Mouse (Mus musculus): ENCODE measurements around the gene 1700061G19Rik.
A peak's percentile ranks its signal among the peaks of the same experiment; 100 is the strongest.

Gene 1700061G19Rik

DNA sequence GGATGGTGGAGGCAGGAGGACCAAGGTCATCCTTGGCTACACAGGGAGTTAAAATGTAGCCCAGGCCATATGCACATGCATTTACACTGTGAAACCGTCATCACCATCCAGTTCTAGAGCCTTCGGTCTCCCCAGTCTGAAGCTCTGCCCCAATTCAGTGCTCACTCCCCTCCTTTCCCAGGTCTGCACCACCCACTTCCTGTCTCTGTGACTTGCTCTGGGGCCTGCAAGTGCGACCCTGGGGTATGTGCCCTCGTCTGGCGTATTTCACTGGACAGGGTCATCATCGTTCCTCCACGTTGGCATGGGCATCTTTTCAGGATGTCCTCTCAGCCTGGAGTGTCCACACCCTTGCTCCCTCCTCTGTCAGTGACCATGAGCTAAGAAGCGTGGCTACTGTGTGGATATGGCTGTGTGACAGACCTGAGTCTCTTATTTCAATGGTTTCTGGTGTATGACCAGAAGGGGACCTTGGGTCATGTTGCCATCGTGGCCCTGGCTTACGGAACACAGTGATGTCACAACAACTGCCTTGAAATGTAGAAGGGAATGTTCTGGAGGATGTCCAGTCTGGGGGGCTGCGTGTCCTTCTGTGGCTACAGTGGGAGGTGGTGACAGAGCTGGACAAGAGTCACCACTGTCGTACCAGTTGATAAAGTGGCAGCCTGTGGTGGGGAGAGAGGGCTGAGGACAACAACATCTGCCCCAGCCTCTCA, at the start of gene 1700061G19Rik:
Gene 1700061G19Rik (plus strand): TSS at position 542 of the 716 bp plus-strand sequence.
- DNase-seq: peak; percentile 64

DNA sequence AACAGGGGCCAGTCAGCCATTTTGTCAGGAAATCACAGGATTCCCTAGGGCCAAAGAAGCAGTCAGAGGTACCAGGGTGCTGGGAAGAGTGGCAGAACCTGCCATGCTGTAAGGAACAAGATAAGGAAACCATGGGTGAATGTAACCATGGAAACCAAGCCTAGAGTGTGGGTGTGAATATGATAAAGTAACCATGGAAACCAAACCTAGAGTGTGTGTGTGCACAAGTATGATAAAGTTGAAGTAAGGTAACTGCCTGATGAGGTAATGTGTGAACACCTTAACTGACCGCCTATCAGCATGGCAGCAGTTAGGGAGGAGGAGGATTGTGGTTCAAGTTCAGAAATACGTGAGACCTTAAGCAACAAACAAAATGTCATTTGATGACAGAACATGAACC, 48.6 kb upstream of the 1700061G19Rik start:
- DNase-seq: no peak

DNA sequence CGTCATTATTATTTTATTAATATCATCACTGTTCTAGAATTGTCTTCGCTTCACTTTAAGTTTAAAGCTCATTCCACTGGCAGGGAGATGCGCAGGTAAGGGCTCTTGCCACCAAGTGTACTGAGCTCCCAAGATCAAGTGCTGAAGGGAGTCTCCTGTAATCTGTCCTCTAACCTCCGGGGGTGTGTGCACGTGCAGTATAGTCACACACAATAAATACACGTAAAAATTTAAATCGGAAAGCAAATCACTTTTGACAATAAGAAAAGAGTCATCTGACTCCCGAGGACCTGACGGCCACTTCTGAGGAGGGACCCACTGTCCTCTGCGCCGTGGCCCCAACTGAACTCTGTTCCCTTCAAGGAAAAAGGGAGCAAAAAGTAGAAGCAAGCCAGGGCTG, 46.1 kb upstream of the 1700061G19Rik start:
- DNase-seq: no peak

GRCm38 (mm10) chr17:56829795-56830194, 45.5 kb upstream of the 1700061G19Rik start:
- DNase-seq: peak; percentile 22

GRCm38 (mm10) chr17:56830411-56831110, 44.7 kb upstream of the 1700061G19Rik start, which contains the start of gene Rfx2:
Gene Rfx2, minus strand, starts transcription at chr17:56831013.
- DNase-seq: no peak

- peak; percentile 99 for DNase-seq
These were observed 44.0 kb upstream of the 1700061G19Rik start for GRCm38 (mm10) chr17:56831111-56831816.

- DNase-seq: no peak
These were observed 42.4 kb upstream of the 1700061G19Rik start for GRCm38 (mm10) chr17:56832918-56833317.

GRCm38 (mm10) chr17:56833381-56833780, 41.9 kb upstream of the 1700061G19Rik start:
- DNase-seq: no peak

DNA sequence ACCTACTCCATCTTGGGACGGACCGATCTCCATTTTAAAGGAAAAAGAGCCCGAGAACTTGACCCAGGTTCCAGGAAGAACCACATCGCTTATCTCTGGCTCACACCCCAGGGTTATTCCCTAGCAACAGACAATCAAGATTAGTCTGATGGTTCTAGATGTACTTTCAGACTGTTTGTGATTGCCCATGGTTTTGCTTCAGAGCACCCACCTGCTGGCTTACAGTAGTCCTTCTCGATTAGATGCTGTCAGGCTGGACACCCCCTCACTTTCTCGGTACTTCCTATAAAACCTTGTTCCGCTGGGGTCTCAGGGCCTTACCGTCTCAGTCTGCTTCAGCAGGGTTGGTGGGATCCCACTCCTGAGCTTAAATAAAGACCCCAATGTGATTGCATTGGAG, 38.9 kb upstream of the 1700061G19Rik start:
- DNase-seq: no peak

DNA sequence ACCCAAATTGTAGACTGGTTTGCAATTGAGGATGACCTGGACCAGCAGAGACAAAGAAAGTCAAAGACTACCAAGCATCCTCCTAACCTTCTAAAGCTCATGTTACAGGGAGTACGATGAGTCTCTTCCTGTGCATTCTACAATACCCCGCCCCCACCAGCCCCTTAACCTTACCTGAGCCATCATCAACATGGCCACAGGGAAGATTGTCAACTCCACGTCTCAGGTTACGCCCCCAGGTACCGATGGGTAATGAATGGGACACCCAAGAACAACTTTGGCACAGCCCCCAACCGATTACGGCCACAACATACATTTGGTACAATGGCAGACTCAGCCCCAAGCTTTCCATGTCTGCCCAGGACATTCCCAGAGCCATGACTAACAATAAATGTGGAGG, 34.8 kb upstream of the 1700061G19Rik start:
- DNase-seq: no peak

DNA sequence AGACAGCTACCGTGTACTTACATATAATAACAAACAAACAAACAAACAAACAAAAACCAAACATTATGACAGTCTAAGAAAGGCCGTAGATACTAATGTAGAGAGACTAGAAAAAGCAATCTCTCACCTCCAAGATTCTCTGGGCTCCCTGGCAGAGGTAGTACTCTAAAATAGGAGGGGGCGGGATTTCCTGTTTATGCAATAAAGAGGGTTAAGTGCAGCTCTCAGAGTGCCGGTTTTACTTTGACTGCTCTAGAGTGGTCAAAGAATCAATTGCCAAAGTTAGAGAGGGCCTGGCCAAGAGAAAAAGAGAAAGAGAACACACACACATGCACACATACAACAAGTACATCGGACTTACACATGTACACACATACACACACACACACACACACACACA, 33.1 kb upstream of the 1700061G19Rik start:
- no peak for DNase-seq

- DNase-seq: peak; percentile 80
These were observed 31.6 kb upstream of the 1700061G19Rik start for GRCm38 (mm10) chr17:56843678-56844077.

DNA sequence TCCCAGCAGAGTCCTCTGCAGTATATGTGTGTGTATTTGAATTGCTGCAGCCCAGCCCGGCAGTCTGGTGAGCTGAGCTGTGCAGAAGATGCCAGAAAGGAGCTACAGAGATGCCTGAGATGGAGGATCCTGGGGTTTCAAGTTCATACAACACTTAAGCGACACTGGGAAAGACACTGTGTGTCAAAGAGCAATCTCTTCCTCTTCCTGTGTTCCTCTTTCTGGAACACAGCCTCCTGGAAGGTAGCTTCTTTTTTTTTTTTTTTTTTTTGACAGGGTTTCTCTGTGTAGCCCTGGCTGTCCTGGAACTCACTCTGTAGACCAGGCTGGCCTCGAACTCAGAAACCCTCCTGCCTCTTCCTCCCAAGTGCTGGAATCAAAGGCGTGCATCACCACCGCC, 26.5 kb upstream of the 1700061G19Rik start:
- no peak for DNase-seq

GRCm38 (mm10) chr17:56849710-56850109, 25.6 kb upstream of the 1700061G19Rik start:
- DNase-seq: no peak

DNA sequence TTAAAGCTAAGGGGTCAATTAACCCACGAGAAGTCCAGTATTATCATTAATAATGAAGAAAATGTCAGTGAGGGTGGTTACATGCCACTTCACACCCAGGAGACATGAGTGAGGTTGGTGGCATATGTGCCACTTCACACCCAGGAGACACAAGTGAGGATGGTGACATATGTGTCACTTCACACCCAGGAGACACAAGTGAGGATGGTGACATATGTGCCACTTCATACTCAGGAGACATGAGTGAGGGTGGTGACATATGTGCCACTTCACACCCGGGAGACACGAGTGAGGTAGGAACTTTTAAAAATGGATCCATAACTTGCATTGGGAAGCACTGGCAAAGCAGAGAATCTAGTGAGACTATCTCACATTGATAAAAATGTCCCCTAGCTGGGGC, 24.1 kb upstream of the 1700061G19Rik start:
- no peak for DNase-seq

- no peak for DNase-seq
These were observed 19.9 kb upstream of the 1700061G19Rik start for GRCm38 (mm10) chr17:56855421-56855820.

DNA sequence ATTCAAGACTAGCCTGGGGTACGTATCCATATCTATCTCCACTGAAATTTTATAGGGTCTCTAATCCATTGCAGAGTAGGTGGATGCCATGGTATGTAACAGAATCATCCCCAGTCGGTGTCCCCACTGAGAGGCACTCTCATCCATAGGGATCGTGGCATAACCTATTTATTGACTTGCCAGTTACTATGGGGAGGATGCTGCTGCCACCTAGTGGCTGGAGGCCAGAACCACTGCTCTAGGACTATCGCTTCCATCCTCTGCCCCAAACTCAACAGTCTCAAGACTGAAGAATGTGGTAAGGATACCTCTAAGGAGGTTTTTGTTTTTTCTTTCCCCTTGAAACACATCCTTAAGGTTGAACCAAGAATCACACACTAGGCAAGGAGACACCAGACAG, 17.1 kb upstream of the 1700061G19Rik start:
- DNase-seq: peak; percentile 77

DNA sequence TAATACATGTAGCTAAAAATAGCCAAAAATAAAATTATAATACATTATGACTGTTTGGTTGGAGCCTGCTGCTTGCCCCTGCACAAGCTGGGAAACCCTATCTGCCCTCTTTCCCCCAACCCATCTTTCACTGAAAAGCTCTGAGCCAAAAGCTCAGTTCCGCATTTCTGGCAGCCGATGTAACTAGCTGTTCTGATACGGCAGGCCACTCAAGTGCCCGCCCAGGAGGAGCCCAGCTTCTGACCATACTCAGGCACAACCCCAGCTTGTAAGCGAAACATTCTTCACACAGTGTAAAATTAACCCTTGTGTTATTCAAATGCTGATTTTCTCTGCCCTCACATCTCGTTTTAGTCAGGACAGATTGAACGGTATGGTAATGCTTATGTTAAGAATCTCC, 16.4 kb upstream of the 1700061G19Rik start:
- DNase-seq: no peak

- DNase-seq: peak; percentile 34
These were observed 14.1 kb upstream of the 1700061G19Rik start for GRCm38 (mm10) chr17:56861197-56861596.

DNA sequence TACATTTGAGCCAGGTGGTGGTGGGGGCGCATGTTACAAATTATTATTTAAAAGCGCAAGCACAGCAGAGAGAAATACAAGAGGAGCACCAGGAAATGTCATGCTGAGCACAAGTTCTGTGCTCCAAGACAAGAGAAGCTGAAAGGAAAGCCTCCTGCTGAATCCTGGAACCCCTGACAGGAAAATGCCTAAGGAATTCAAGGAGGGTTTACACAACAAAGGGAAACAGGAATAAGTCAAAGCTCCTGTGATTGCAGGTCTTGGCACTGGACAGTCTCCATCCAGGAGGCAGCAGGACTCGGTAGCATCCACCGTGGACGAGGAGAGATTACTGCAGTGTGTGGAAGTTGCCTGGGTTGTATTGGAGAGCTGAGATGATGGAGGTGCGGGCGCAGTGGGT, 9.2 kb upstream of the 1700061G19Rik start:
- no peak for DNase-seq

DNA sequence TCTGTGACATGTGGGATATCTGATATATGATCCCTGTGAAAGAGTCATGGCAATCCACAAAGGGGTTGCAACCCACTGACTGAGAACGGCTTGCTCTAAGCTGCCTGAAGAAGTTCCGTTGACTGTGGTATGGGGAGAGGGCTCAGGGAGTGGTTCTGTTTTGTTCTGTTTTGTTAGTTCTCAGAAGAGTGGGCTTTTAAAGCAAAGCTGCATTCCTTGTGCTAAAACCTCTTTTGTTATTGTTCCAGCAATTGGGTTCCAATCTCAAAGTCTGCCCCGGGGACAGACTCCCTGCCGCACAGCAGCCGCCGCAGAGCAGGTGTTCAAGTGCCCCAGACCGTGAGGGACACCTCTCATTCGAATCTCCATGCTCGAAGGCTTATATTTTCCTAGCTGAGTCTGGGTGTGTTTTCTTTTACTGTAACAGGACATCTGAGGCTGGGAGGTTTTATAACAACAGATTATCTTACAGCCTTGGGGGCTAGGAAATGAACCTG, 5.7 kb upstream of the 1700061G19Rik start:
- DNase-seq: no peak

GRCm38 (mm10) chr17:56870287-56870953, 4.9 kb upstream of the 1700061G19Rik start:
- DNase-seq: no peak

- DNase-seq: no peak
These were observed 3.5 kb upstream of the 1700061G19Rik start for GRCm38 (mm10) chr17:56871767-56872166.

Measured in thymus, postnatal 14 days (tissue).